8 mouse cellular contexts compared by ENCODE assay signal in the genomic region with DNA sequence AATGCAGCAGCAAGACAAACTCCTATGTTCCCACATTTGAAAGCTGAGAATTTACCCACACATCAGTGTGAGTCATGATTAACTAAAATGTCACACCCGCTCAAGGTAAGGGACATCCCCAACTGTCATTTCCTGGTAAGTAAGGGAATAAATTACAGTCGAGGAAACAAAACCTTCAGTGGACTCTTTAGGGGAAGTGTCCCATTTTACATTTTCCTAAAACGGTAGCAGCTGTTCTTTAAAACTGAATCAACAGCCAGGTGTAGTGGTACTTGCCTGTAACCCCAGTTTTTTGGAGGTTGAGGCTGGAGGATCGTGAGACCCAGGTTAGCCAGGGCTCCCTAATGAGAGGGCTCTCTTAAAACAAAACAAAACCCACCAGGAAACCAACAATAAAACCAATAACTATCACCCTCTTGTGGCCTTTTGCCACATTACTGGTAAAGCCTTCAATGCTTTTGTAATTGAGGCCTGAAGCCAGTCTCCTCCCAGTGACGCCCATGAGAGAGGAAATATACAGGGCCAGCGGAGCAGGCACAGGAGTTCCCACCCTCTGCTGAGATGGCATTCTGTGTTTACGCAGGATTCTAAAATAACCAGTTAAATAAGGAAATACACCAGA. TPM values are rescaled to one million over a fixed set of nuclear protein-coding genes. Genes with fewer than 3 reads are reported as not detected.
DNase-seq lines count a peak whose midpoint lies in the region; ATAC-seq and TF ChIP-seq lines count a peak whose summit lies in the region.

No protein-coding gene starts in this region.

- TF ChIP-seq POLR2A in ES-Bruce4 (IDR thresholded peaks at IDR 0.05; ENCODE audit: insufficient read depth, low read length), result no peak

- DNase-seq in gastrocnemius, adult 18-20 months (ENCODE audit: low spot score), result peak; percentile 66
- DNase-seq in gastrocnemius, postnatal 4 days (ENCODE audit: low spot score in 2 of 2), result no peak
- peak; percentile 64 for DNase-seq in embryo, embryonic 10 days (ENCODE audit: low spot score)
- peak; percentile 66 for DNase-seq in heart, postnatal 4 days
- peak; percentile 51 for DNase-seq in layer of hippocampus, adult 9-10 months (ENCODE audit: low spot score)
- peak; percentile 78 for DNase-seq in thymus, postnatal 0 days (ENCODE audit: low spot score)

- H3K27ac ChIP-seq in ES-Bruce4 (ENCODE audit: insufficient read depth, low read length), result peak overlapping the region; percentile 65

- TF ChIP-seq CTCF in ES-Bruce4 (IDR thresholded peaks at IDR 0.05; ENCODE audit: low read depth, low read length), result no peak

- peaks cover 4% of the 10 kb centered on the region for H3K4me1 ChIP-seq in ES-Bruce4 (ENCODE audit: control insufficient read depth, insufficient read depth, low read length)

- H3K9me3 ChIP-seq in ES-Bruce4 (replicated peaks; ENCODE audit: control insufficient read depth, insufficient read depth, low read length, poor library complexity, severe bottlenecking), result no peaks in the 10 kb centered on the region

- no peak for TF ChIP-seq EP300 in ES-Bruce4 (IDR thresholded peaks at IDR 0.05; ENCODE audit: insufficient read depth, low read depth, low read length)

- no peak overlapping the region for H3K9ac ChIP-seq in ES-Bruce4 (ENCODE audit: low read depth, poor library complexity, severe bottlenecking)

- no peak overlapping the region for H3K4me3 ChIP-seq in ES-Bruce4 (ENCODE audit: low read depth, low read length)

- peak; percentile 70 for ATAC-seq in megakaryocyte progenitor cell, adult 5-6 weeks (replicated peaks; ENCODE audit: poor library complexity)

- H3K27me3 ChIP-seq in ES-Bruce4 (ENCODE audit: control insufficient read depth, insufficient read depth, low read length, poor library complexity, severe bottlenecking), result no peaks in the 10 kb centered on the region

- no peaks in the 10 kb centered on the region for H3K36me3 ChIP-seq in ES-Bruce4 (ENCODE audit: control insufficient read depth, insufficient read depth, low read length, poor library complexity, severe bottlenecking)

RNA-seq across cellular contexts. Expression of gene Leo1, which starts 7.0 kb away (rescaled TPM):
- total RNA-seq in gastrocnemius, adult 18-20 months (2021), result 10 to 100 TPM; 24.0 to 27.5 TPM
- 10 to 100 TPM; 27.4 to 31.6 TPM for total RNA-seq in gastrocnemius, postnatal 4 days (2021)
- polyA plus RNA-seq in ES-Bruce4 (2011; ENCODE audit: insufficient read depth, insufficient read length, low read depth, missing spikeins), result 56.3 and 57.7 TPM in 2 replicates
- total RNA-seq in heart, postnatal 4 days (2021), result 10 to 100 TPM; 23.1 to 25.4 TPM
- total RNA-seq in megakaryocyte progenitor cell, adult 5-6 weeks (2015), result 20.1 and 24.1 TPM in 2 replicates
- 49.9 and 60.3 TPM in 2 replicates for total RNA-seq in megakaryocyte progenitor cell, adult 5-6 weeks (2017)
- polyA plus RNA-seq in thymus, postnatal 0 days (2015; fragmentation: Nextera tagmentation; extraction: Ambion mirVana), result 41.7 and 44.5 TPM in 2 replicates

RNA-seq across cellular contexts. Expression of gene Mapk6, which starts 24.5 kb away (rescaled TPM):
- total RNA-seq in gastrocnemius, adult 18-20 months (2021), result 10 to 100 TPM; 26.1 to 26.7 TPM
- 10 to 100 TPM; 49.1 to 51.6 TPM for total RNA-seq in gastrocnemius, postnatal 4 days (2021)
- 130 and 147 TPM in 2 replicates for polyA plus RNA-seq in ES-Bruce4 (2011; ENCODE audit: insufficient read depth, insufficient read length, low read depth, missing spikeins)
- 10 to 100 TPM; 59.7 to 60.7 TPM for total RNA-seq in heart, postnatal 4 days (2021)
- total RNA-seq in megakaryocyte progenitor cell, adult 5-6 weeks (2015), result 64.2 and 65.1 TPM in 2 replicates
- total RNA-seq in megakaryocyte progenitor cell, adult 5-6 weeks (2017), result 50.3 and 53.6 TPM in 2 replicates
- polyA plus RNA-seq in thymus, postnatal 0 days (2015; fragmentation: Nextera tagmentation; extraction: Ambion mirVana), result 47.4 and 51.9 TPM in 2 replicates

Comparison
In these comparisons a context has a peak if more than half of its experiments do, and no peak if none do; other contexts are left out.
1. DNase-seq: peak in gastrocnemius, adult 18-20 months (single experiment), embryo, embryonic 10 days (single experiment), heart, postnatal 4 days (single experiment), layer of hippocampus, adult 9-10 months (single experiment) and thymus, postnatal 0 days (single experiment); none in gastrocnemius, postnatal 4 days (0 of 2).